Mouse (Mus musculus): ENCODE measurements around the gene Cadps. TPM values are rescaled to one million over a fixed set of nuclear protein-coding genes. Genes with fewer than 3 reads are reported as not detected.

Gene Cadps
- polyA plus RNA-seq, 1 experiment from 2014 or later, result 0.23 TPM

DNA sequence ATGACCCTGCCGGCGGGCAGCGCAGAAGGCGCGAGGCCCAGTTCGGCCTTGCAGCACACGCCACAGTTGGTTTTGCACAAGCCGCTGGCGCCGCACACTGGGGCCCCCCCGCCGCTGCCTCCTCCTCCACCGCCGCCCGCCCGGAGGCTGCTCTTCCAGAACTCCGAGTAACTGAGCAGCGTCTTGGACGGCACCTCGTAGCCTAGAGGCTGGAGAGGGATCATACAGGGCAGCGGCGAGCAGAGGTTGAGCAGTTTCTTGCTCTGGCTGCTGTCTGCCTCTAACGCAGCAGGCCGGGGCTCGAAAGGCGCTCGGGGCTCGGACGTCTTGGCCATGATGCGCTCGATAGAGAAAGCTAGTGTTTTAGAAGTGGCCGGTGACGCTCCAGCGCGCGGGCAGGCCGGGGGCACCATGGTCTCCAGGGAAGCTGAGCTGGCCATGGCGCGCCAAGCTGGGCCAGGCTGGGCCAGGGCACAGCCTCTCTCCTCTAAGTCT lies 478.1 kb downstream of the Cadps start:
- peaks cover 36% of the 10 kb centered on the region for H3K4me1 ChIP-seq
- peak overlapping the region; percentile 29 for H3K4me3 ChIP-seq
- DNase-seq (ENCODE audit: low spot score), result peak; percentile 65

DNA sequence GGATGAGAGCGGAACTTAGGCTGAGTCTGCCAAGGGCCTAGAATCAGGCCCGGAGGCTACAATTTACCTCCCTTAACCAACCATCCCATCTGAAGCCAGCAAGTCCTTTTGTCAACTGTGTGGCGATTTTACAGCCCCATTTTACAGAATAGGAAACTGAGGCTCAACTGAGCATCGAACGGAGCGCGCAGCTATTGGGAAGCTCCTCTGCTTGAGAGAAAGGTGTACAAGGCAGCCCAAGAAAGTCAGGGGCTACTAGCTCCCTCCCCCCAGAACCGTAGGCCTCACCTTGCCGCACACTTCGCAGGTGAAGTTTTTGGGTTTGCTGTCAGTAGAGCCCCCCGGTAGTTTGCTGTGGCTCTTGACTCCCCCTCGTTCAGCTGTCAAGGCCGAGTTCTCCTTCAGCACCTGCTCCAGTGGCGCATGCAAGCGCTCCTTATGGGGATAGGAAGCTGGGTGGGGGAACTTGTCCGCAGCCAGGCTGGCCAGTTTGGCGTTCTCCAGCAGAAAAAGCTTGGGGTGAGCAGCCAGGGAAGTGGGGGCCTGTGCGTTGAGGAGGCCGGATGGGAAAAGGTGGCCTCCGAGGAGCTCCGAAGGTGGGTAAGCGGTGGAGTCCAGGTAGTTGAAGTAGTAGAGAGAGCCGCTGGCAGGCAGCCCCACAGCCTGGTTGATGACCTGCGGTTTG lies 478.7 kb downstream of the Cadps start:
- no peak for DNase-seq (ENCODE audit: low spot score)
- H3K4me3 ChIP-seq, result peak overlapping the region; percentile 29; the same call in 1 of the 2 replicates
- H3K9me3 ChIP-seq (replicated peaks), result no peaks in the 10 kb centered on the region
- peaks cover 100% of the 10 kb centered on the region for H3K27me3 ChIP-seq (ENCODE audit: low read depth, poor library complexity, severe bottlenecking)
- no peak overlapping the region for H3K27ac ChIP-seq
- H3K4me1 ChIP-seq, result peaks cover 36% of the 10 kb centered on the region
- whole genome bisulfite sequencing, result 4% methylated on average over 24 of the region's 24 CpGs
- H3K36me3 ChIP-seq, result no peaks in the 10 kb centered on the region

More for the DNA sequence above, 478.1 kb downstream of the Cadps start:
- Histone ChIP-seq H3K27me3 (ENCODE audit: low read depth, poor library complexity, severe bottlenecking) (peaks cover 100% of the 10 kb centered on the region), H3K27ac (no peak overlapping the region), H3K9me3 (replicated peaks) (no peaks in the 10 kb centered on the region), H3K36me3 (no peaks in the 10 kb centered on the region)
- WGBS, result under 1% methylated on average over 39 of the region's 39 CpGs

DNA sequence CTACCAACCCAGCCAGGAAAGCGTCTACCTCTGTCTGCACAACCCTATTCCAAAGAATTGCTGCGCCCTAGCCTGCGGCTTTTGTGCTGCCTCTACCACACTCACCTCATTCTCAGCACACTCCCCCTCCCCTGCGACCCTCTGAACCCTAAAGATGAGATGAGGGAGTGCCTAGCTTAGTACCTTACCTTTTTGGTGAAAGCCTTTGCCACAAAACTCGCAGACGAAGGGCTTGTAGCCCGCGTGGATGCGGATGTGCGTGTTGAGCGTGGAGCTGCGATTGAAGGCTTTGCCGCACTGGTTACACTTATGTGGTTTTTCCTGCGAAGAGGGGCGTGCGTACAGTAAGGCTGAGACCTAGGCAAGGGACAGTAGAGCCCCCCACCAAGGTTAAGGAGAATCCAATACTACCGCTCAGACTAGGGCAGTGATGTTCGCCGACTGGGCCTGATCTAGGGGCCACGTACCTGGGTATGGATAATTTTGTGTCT lies 479.4 kb downstream of the Cadps start:
- H3K4me3 ChIP-seq, result no peak overlapping the region; the same call in 1 of the 2 replicates
- 1% methylated on average over 20 of the region's 20 CpGs for WGBS
- H3K9me3 ChIP-seq (replicated peaks), result no peaks in the 10 kb centered on the region
- H3K36me3 ChIP-seq, result no peaks in the 10 kb centered on the region
- H3K27ac ChIP-seq, result no peak overlapping the region
- DNase-seq (ENCODE audit: low spot score), result peak; percentile 57
- peaks cover 36% of the 10 kb centered on the region for H3K4me1 ChIP-seq
- H3K27me3 ChIP-seq (ENCODE audit: low read depth, poor library complexity, severe bottlenecking), result peaks cover 100% of the 10 kb centered on the region

DNA sequence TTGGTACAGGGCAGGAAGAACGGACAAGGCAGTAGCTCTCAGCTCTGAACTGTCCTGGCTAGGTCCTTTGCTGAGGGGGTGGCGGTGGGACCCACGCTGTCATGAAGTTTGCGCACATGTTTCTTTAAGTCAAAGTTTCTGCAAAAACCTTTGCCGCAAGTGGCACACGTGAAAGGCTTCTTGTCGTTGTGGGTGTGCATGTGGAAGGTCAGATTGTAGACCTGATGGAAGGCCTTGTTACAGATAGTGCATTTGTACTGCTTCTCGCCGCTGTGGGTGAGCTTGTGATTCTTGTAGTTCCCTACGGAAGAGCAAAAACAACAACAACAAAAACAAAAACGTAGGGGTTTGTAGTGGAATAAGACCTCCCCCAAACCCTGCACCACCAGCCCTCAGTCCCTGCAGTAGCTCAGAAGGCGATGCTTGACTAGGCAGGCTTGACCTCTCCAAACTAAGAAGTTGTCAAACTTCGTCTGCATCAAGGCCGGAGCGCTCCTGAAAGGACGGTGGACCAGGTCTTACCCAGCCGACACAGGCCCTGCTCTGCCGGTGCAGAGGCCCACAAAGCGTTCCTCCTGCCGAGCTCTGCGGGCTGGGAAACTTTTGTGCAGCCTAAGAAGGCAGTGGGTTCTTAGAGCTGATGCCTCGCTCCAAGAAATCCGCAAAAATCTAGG lies 480.3 kb downstream of the Cadps start:
- Histone ChIP-seq H3K4me3 (no peak overlapping the region), H3K27ac (no peak overlapping the region), H3K9me3 (replicated peaks) (no peaks in the 10 kb centered on the region), H3K27me3 (ENCODE audit: low read depth, poor library complexity, severe bottlenecking) (peaks cover 100% of the 10 kb centered on the region), H3K4me1 (peaks cover 36% of the 10 kb centered on the region), H3K36me3 (no peaks in the 10 kb centered on the region)
- peak; percentile 57 for DNase-seq (ENCODE audit: low spot score)
- WGBS, result under 1% methylated on average over 23 of the region's 23 CpGs

DNA sequence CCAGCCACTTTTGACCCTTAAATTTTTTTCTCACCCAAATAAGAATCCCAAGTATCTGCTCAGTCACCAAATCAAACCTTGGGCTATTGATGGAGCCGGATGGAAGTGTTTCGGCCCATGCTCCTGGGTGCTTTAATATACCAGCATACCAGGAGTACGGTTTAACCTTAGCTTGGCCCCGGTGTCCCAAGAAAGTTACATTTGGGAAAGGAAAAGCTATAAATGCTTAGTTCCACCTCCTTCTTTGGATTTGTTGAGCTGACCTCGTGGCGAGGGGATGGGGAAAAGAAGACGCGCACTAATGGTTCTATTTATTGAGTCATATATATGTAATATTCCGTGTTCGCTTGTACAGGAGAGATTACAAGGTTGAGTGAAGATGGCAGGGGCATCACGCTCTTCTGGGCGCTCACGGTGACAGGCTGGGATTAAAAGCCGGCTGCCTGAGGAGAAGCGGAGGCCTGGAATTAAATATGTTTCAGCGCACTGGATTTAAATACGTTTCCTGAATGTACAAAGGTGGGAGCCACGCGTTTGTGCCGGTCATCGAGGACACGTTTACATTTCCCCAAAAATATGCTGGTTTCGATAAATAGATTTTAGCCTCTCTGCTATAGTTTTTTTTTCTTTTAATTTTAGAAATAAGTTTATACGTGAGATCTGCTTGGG lies 481.0 kb downstream of the Cadps start:
- Histone ChIP-seq H3K4me3 (no peak overlapping the region), H3K27me3 (ENCODE audit: low read depth, poor library complexity, severe bottlenecking) (peaks cover 100% of the 10 kb centered on the region), H3K4me1 (peaks cover 36% of the 10 kb centered on the region), H3K36me3 (no peaks in the 10 kb centered on the region), H3K27ac (no peak overlapping the region), H3K9me3 (replicated peaks) (no peaks in the 10 kb centered on the region)
- 2% methylated on average over 24 of the region's 24 CpGs for WGBS
- DNase-seq (ENCODE audit: low spot score), result peak; percentile 37

DNA sequence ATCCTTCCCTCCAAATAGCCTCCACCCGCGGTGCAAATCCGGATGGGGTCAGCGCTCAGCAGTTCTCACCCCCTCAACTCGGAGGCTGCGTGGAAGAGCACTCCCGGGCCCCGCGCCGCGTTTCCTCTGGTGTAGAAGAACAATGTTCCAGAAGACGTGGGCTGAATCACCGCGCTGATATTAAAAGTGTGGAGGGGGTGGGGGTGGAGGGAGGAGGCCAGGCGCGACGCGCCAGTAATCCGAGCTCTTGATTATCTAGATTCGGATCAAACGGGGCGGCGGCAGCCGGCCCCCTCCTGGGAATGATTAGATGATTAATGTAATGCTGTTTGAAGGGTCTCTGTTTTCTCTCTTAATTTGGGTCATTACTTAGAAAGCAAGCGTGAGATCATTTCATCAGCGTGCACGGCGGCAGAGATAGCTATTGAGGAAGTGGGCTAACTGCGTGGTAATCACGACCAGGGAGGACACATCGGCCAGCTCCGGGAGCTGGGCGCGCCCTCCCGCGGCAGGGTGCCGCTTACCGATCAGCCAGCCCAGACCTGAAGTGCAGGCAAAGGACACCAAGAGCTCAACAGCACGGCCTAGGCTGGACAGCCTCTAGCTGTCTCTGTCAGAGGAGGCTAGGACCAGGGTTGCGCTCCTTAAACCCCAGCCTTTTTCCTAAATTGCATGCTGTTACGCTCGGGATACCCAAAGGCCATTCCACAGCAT lies 481.6 kb downstream of the Cadps start:
- peak; percentile 65 for DNase-seq (ENCODE audit: low spot score)
- H3K36me3 ChIP-seq, result no peaks in the 10 kb centered on the region
- H3K9me3 ChIP-seq (replicated peaks), result no peaks in the 10 kb centered on the region
- no peak overlapping the region for H3K27ac ChIP-seq
- under 1% methylated on average over 42 of the region's 42 CpGs for WGBS
- 0 out of 2 replicates have a peak overlapping the region, but pooled peaks have one; percentile 3 for H3K4me3 ChIP-seq
- peaks cover 100% of the 10 kb centered on the region for H3K27me3 ChIP-seq (ENCODE audit: low read depth, poor library complexity, severe bottlenecking)
- H3K4me1 ChIP-seq, result peaks cover 35% of the 10 kb centered on the region

DNA sequence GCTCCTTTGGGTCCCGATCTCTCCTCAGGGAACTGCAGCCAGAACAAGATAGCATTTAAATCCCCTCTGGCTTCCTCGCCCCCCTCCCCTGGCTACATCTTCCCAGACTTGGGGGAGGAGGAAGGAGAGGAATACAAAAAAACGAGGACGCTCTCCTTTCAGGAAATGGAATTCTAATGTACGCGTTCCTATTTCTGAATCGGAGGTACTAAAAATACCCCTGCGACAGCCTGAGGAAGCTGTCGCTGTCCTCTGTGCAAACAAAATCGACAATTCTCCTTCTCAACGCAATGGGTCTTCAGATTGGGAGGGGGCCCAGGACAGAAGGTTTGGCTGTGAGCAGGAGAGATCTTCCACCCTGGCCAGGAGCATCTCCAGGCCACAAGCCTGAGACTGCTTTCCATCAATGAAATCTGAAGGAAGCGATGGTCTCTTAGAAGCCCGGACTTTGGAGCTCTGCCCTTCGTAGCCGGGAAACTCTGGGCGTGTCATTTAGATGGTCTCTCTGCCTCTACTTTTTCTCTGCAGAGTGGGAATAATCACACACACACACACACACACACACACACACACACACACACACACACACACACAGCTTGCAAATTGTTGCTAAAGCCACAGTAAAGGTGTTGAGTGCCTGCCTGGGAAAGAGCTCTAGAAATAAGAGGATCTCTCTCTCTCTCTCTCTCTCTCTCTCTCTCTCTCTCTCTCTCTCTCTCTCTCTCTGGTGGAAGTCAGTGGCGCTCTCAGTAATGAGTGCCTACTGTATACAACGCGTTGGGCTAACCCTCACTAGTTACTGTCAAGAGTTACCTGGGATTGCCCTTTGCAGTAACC lies 482.4 kb downstream of the Cadps start:
- no peaks in the 10 kb centered on the region for H3K9me3 ChIP-seq (replicated peaks)
- peak; percentile 51 for DNase-seq (ENCODE audit: low spot score)
- WGBS, result 0% methylated on average over 19 of the region's 19 CpGs
- no peaks in the 10 kb centered on the region for H3K36me3 ChIP-seq
- H3K27ac ChIP-seq, result no peak overlapping the region
- 0 out of 2 replicates have a peak overlapping the region, but pooled peaks have one; percentile 3 for H3K4me3 ChIP-seq
- peaks cover 100% of the 10 kb centered on the region for H3K27me3 ChIP-seq (ENCODE audit: low read depth, poor library complexity, severe bottlenecking)
- H3K4me1 ChIP-seq, result peaks cover 27% of the 10 kb centered on the region

DNA sequence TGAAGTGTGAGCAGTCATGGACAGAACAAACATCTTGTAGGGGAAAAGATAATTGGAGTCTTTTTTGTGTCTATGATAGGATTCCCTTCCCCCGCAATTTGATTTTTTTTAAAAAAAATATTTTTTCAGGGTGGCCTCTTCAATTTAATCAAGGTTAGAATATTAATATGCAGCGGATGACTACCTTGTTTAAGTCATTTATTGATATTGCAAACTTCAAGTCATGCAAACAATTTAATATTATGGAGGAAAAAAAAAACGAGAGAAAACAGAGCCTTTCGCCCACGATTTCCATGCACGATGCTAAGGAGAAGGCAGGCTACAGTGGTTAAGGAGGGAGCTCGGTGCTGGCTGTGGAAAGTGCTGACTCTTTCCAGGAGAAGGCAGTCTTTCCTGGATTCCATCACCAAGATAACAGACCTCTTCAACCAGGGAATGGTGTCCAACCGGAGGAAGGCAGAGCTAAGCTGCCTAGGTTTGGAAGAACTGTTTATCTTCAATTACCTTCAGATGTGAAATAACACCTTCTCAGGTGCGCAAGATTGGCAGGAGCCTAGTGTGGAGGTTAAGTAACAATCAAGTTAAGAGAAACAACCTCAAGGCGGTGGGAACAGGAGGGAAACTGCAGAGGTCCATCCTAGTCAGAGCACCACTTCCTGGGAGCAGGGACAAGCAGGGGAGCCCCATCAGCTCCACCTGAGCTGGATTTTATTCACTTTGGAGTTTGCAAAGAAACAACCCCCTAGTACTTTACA lies 483.9 kb downstream of the Cadps start:
- 1% methylated on average over 10 of the region's 10 CpGs for WGBS
- peaks cover 100% of the 10 kb centered on the region for H3K27me3 ChIP-seq (ENCODE audit: low read depth, poor library complexity, severe bottlenecking)
- no peak overlapping the region for H3K4me3 ChIP-seq
- H3K4me1 ChIP-seq, result peaks cover 18% of the 10 kb centered on the region; the same call in 1 of the 2 replicates
- no peak for DNase-seq (ENCODE audit: low spot score)
- H3K36me3 ChIP-seq, result no peaks in the 10 kb centered on the region
- H3K9me3 ChIP-seq (replicated peaks), result no peaks in the 10 kb centered on the region
- no peak overlapping the region for H3K27ac ChIP-seq

DNA sequence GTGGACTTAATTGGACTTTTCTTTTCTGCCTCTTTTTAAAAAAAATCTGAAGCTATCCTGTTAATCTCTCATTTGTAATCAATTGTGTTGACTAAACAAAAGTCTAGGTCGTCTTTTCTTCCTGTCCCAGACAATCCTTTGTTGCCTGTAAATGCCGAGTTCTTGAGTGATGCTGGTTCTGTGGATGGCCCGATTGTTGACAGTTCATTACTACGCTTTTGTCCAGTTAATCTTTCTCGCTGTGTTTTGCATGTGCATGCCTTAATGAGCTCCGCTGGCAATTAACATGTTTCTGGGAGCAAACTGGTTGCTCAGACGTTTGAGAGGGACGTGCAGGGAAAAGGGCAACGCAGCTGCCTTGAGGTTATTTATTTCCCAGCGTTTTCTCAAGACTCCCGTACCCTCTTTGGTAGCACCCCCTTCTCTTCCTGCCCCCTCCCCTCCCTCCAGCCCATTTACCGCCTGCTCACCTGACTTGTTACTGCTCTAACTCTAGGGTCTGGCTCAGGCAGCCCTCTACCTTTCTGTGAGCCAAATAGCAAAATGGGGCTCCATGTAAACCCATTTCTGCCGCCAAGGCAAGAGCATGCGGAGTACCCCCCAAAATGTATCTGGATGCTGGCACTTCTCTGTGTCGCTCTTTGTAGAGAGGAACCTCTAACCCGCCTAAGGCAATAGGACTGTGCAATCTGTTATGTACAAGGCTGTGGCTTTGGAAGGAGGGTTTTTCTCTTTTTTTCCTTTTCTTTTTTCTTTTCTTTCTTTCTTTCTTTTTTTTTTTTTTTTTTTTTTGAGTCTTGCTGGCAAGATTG lies 484.7 kb downstream of the Cadps start:
- WGBS, result 1% methylated on average over 16 of the region's 16 CpGs
- peaks cover 16% of the 10 kb centered on the region; the same call in 1 of the 2 replicates for H3K4me1 ChIP-seq
- H3K9me3 ChIP-seq (replicated peaks), result no peaks in the 10 kb centered on the region
- H3K27ac ChIP-seq, result no peak overlapping the region
- H3K36me3 ChIP-seq, result no peaks in the 10 kb centered on the region
- no peak overlapping the region for H3K4me3 ChIP-seq
- no peak for DNase-seq (ENCODE audit: low spot score)
- H3K27me3 ChIP-seq (ENCODE audit: low read depth, poor library complexity, severe bottlenecking), result peaks cover 98% of the 10 kb centered on the region

DNA sequence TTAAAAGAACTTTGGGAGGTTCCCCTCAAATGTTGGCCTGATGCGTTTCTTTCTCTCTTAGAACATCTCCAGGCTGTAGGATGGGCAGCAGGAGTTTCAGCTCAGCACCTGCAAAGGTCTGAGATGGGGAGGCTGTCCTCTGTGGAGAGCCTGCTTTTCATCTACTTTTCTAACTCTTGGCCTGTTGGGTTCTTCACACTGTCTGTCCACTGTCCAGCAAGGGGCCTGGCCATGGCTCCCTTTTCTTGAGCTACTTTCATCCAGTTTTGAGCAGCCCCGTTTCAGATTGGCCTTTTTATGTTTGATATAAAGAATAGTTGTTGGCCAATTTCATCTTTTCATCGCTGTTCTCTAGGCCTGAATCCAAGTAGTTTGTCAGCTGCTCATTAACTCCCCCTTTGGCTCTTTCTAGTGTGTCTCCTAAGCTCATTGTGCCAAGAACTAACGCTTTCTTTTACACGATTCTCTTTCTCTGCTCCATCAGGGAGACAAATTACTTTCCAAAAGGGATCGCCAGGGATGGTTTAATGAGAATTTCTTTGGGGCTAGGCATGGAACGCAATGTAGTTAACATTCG lies 485.4 kb downstream of the Cadps start:
- no peaks in the 10 kb centered on the region for H3K36me3 ChIP-seq
- no peak overlapping the region for H3K27ac ChIP-seq
- H3K4me3 ChIP-seq, result no peak overlapping the region
- H3K9me3 ChIP-seq (replicated peaks), result no peaks in the 10 kb centered on the region
- peaks cover 16% of the 10 kb centered on the region; the same call in 1 of the 2 replicates for H3K4me1 ChIP-seq
- H3K27me3 ChIP-seq (ENCODE audit: low read depth, poor library complexity, severe bottlenecking), result peaks cover 95% of the 10 kb centered on the region
- no peak for DNase-seq (ENCODE audit: low spot score)
- WGBS, result 5% methylated on average over 8 of the region's 8 CpGs

Data from limb, embryonic 10.5 days (tissue).